In genomic region chr9:108392676-108393075, GRCm38 (mm10) we compare ENCODE assay signal across 13 mouse cellular contexts. TPM values are rescaled to one million over a fixed set of nuclear protein-coding genes. Genes with fewer than 3 reads are reported as not detected.
DNase-seq lines count a peak whose midpoint lies in the region; ATAC-seq and TF ChIP-seq lines count a peak whose summit lies in the region.
"Had no signal": no experiment of that assay in that cellular context is flagged by ENCODE, and none has a peak within 500 bp of the region (broad histone marks: within the 10 kb centered on the region; RNA-seq: fewer than 3 reads in every experiment).

TSS of gene 1700102P08Rik (plus strand) at chr9:108392805.

- no peak for ATAC-seq in forebrain, embryonic 15.5 days (replicated peaks)
- ATAC-seq: forebrain, embryonic 16.5 days had no signal

- peaks cover 7% of the 10 kb centered on the region for H3K4me1 ChIP-seq in forebrain, embryonic 10.5 days
- no peaks in the 10 kb centered on the region for H3K4me1 ChIP-seq in forebrain, embryonic 15.5 days
- peaks cover 13% of the 10 kb centered on the region for H3K4me1 ChIP-seq in testis, adult 2 months (ENCODE audit: control insufficient read depth, insufficient read depth, low read length)

- WGBS in forebrain, embryonic 10.5 days: 41% methylated on average over 18 of the region's 18 CpGs
- 54% methylated on average over 18 of the region's 18 CpGs for WGBS in forebrain, embryonic 15.5 days

- no peak within 1 kb of the TSS for H3K4me3 ChIP-seq in forebrain, embryonic 10.5 days
- H3K4me3 ChIP-seq in forebrain, embryonic 15.5 days: no peak within 1 kb of the TSS
- peak within 1 kb of the TSS; percentile 88 for H3K4me3 ChIP-seq in testis, adult 2 months (ENCODE audit: control insufficient read depth, low read depth, low read length)
- H3K4me3 ChIP-seq: heart, adult 2 months had no signal

- no peaks in the 10 kb centered on the region for H3K27me3 ChIP-seq in forebrain, embryonic 10.5 days (ENCODE audit: poor library complexity, severe bottlenecking)
- no peaks in the 10 kb centered on the region for H3K27me3 ChIP-seq in forebrain, embryonic 15.5 days
- H3K27me3 ChIP-seq in testis, adult 2 months (ENCODE audit: control insufficient read depth, insufficient read depth, low read length): no peaks in the 10 kb centered on the region

- H3K27ac ChIP-seq in forebrain, embryonic 10.5 days: peak within 1 kb of the TSS; percentile 77
- H3K27ac ChIP-seq in forebrain, embryonic 15.5 days (replicated peaks): no peak within 1 kb of the TSS
- peak within 1 kb of the TSS; percentile 98 for H3K27ac ChIP-seq in testis, adult 2 months (ENCODE audit: control insufficient read depth, insufficient read depth, low read depth, low read length)
- H3K27ac ChIP-seq: heart, adult 2 months; liver, embryonic 14.5 days had no signal

- TF ChIP-seq CTCF in testis, adult 2 months (IDR thresholded peaks at IDR 0.05; ENCODE audit: control insufficient read depth, insufficient read depth, insufficient replicate concordance, low read depth, low read length): no peak

- peak; percentile 96 for TF ChIP-seq POLR2A in testis, adult 2 months (IDR thresholded peaks at IDR 0.05; ENCODE audit: control insufficient read depth, low read depth, low read length)

- H3K36me3 ChIP-seq in forebrain, embryonic 10.5 days (replicated peaks): peaks cover 66% of the 10 kb centered on the region
- H3K36me3 ChIP-seq in forebrain, embryonic 15.5 days: peaks cover 46% of the 10 kb centered on the region
- peaks cover 9% of the 10 kb centered on the region for H3K36me3 ChIP-seq in testis, adult 2 months (ENCODE audit: control insufficient read depth, insufficient read depth, low read length)

- H3K4me2 ChIP-seq in forebrain, embryonic 15.5 days (replicated peaks): no peak within 1 kb of the TSS

- H3K9ac ChIP-seq in forebrain, embryonic 15.5 days (replicated peaks): no peak within 1 kb of the TSS
- H3K9ac ChIP-seq: liver, embryonic 14.5 days had no signal

- no peaks in the 10 kb centered on the region for H3K9me3 ChIP-seq in forebrain, embryonic 10.5 days
- H3K9me3 ChIP-seq in forebrain, embryonic 15.5 days: no peaks in the 10 kb centered on the region

- DNase-seq in forebrain, embryonic 10.5 days (ENCODE audit: extremely low spot score, low spot score): no peak
- no peak for DNase-seq in testis, postnatal 10 days (ENCODE audit: low spot score)
- peak; percentile 51 for DNase-seq in kidney, postnatal 10 days
- no peak for DNase-seq in urinary bladder, postnatal 10 days (ENCODE audit: low spot score)
- no peak for DNase-seq in urinary bladder, postnatal 4 days (ENCODE audit: low spot score in 2 of 2)
- no peak for DNase-seq in spleen, postnatal 36 days (ENCODE audit: low spot score in 2 of 2)
- DNase-seq: adrenal gland, postnatal 36 days; heart, adult 2 months; heart, postnatal 14 days had no signal

RNA-seq across cellular contexts. Expression of gene 1700102P08Rik, which starts in this region (rescaled TPM):
- polyA plus RNA-seq in forebrain, embryonic 10.5 days (2016; fragmentation: Nextera tagmentation; extraction: Ambion mirVana): 0.60 and 0.65 TPM in 2 replicates
- polyA plus RNA-seq in forebrain, embryonic 15.5 days (2015; fragmentation: Nextera tagmentation; extraction: Ambion mirVana): 1.6 and 2.4 TPM in 2 replicates
- polyA plus RNA-seq in testis, adult 2 months (2012; rRNA removed): 72.2 and 91.0 TPM in 2 replicates

Comparison
In these comparisons a context has a peak if more than half of its experiments do, and no peak if none do; other contexts are left out.
1. RNA of gene 1700102P08Rik (polyA plus RNA-seq): 72.2 to 91.0 TPM in testis, adult 2 months; 1.6 to 2.4 TPM in forebrain, embryonic 15.5 days and 0.60 to 0.65 TPM in forebrain, embryonic 10.5 days; every median in the first group is over 10 times any median in the second.